Mouse (Mus musculus) splenic B cell, adult 2 months (primary cell): ENCODE results near the gene Dhcr24.
A peak's percentile ranks its signal among the peaks of the same experiment; 100 is the strongest.

Source experiments
- DNase-seq: peaks from one replicate; pipeline ENCODE4 v3.0.0-alpha.2; 2011; ENCODE audit warnings: low read depth, low spot score
- H3K27me3 ChIP-seq: 2 replicates; pipeline ENCODE4 v1.6.1; 2012; ENCODE audit warnings: mild to moderate bottlenecking, low read length, moderate library complexity, mixed read lengths; ENCODE audit not compliant: control insufficient read depth, poor library complexity, insufficient read depth, severe bottlenecking
- H3K36me3 ChIP-seq: 2 replicates; pipeline ENCODE4 v1.6.1; 2012; ENCODE audit warnings: mild to moderate bottlenecking, low read length, moderate library complexity, mixed read lengths; ENCODE audit not compliant: control insufficient read depth, poor library complexity, insufficient read depth, severe bottlenecking

The Dhcr24 gene

DNA sequence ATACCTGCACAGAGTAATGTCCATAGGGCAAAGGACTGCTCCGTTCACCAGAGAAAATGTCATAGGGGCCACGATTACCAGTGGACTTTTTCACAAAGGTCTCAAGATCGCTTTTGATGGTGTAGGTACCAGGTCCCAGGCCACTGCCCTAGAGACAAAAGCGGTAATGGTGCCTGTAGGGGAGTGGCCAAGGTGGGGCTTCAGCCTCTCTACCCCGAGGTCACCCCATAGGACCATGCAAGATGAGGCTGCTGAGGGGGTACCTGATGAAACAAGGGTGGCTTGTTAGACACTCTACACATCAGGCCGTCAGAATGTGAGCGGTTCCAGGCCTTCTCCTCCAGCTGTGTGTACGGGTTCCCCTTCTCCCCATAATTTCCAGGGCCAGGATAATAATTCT lies 52.3 kb downstream of the Dhcr24 start:
- no peaks in the 10 kb centered on the region; the same call in 1 of the 2 replicates for H3K27me3 ChIP-seq
- no peaks in the 10 kb centered on the region for H3K36me3 ChIP-seq
- DNase-seq: no peak

DNA sequence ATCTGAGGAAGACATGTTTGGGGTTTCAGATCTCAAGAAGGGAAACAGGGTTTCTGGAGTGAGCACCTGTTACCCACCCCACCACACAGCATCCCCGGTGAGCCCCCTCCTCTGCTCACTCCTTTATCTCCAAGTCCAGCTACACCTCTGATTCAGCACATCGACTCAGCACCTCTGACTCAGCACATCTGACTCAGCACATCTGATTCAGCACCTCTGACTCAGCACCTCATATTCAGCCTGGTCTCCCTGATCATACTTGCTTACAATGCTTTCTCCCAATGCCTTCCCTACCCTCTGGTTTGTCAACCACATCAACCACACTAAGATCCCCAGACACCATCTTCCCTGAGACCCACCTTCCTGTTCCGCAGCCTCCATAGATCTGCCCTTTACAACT lies 52.7 kb downstream of the Dhcr24 start:
- DNase-seq: no peak
- H3K27me3 ChIP-seq: no peaks in the 10 kb centered on the region; the same call in 1 of the 2 replicates
- H3K36me3 ChIP-seq: no peaks in the 10 kb centered on the region

DNA sequence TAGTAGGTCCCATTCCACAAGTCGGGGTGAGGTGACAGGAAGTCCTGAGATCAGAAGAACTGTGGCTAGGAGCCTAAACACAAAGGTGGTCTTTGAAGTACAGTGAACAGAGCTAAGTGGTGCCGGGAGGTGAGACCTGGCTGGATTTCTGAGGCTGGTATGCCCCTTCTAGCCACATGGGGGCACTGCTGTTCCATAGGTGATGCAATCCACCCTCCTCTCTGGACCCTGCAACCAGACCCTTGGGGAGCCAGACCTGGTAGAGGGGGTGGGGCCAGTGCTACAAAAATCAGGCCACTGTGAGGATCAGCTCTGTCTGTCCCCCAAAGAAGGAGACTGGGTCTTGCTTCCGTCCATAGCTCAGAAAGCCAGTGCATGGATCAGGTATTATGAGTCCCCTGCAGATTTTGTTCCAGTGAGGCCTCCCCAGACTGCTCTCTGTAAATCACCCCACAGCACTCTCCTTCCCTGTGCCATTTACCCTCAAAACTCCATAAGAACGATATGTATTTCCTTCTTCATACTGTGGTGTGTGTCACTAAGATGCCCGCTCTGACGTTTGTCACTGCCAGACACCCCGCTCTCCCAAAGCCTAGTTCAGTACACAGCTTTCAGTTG lies 53.5 kb downstream of the Dhcr24 start:
- Histone ChIP-seq H3K27me3 (no peaks in the 10 kb centered on the region; the same call in 1 of the 2 replicates), H3K36me3 (no peaks in the 10 kb centered on the region)
- DNase-seq: peak; percentile 65

DNA sequence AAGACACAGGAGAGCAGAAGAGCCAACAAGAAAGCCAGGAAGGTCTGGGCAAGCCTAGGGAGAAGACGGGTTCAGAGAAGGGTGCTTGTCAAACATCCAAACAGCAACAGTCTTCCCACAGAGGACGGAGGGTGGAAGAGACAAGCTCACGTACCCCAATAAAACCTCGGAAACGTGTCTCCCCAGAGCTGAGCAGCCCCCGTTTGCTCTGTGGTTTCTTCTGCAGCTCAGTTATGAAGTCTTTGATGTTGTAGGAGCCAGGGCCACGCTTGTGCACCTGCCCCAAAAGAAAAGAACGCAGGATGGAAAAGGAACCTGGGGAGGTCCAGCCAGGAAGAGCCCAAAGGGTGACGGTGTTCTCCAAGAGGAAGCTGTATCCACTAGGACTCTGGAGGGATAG lies 54.0 kb downstream of the Dhcr24 start:
- H3K36me3 ChIP-seq: no peaks in the 10 kb centered on the region
- no peak for DNase-seq

DNA sequence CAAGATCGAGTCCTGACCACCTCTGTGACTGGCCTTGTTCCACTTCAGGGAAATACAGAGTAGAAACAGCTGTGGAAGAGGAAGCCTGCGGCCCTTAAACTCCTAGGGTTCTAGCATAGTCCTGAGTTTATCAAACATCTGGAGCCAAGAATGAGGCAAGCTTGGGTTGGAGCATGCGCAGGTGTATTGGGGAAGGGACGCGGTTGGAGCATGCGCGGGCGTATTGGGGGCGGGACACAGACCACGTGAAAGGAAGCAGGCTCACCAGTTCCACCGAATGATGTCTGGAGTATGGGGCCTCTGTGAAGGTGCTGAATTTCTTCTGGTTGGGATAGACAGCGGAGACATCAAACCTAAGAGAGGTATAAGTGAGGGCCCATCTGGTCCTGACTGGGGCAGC lies 54.8 kb downstream of the Dhcr24 start:
- H3K36me3 ChIP-seq: no peaks in the 10 kb centered on the region
- no peak for DNase-seq
- no peaks in the 10 kb centered on the region; the same call in 1 of the 2 replicates for H3K27me3 ChIP-seq

More for the DNA sequence above, 54.0 kb downstream of the Dhcr24 start:
- no peaks in the 10 kb centered on the region; the same call in 1 of the 2 replicates for H3K27me3 ChIP-seq

DNA sequence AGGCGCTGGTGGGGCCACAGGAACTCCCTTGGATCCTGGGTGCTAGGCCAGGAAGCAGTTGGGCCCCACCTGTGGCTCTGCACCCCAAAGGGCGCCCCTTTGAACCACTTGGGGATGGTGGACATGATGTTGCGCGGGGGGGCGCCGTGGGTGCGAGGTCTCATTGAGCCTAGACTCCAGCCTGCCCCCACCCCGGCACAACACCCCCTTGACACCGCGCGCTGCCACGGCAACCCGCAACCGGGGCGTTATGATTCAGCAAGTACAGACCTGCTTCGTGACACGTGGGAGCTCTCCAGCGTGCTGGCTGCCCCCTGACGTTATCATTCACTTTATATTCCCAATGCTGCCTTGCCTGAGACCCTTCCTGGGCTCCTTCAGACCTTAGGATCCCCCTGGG lies 56.2 kb downstream of the Dhcr24 start, which contains the start of gene Lexm:
Gene Lexm, minus strand, starts transcription at position 186 of the 400 bp plus-strand sequence.
- Histone ChIP-seq H3K36me3 (no peaks in the 10 kb centered on the region), H3K27me3 (no peaks in the 10 kb centered on the region; the same call in 1 of the 2 replicates)
- no peak for DNase-seq

DNA sequence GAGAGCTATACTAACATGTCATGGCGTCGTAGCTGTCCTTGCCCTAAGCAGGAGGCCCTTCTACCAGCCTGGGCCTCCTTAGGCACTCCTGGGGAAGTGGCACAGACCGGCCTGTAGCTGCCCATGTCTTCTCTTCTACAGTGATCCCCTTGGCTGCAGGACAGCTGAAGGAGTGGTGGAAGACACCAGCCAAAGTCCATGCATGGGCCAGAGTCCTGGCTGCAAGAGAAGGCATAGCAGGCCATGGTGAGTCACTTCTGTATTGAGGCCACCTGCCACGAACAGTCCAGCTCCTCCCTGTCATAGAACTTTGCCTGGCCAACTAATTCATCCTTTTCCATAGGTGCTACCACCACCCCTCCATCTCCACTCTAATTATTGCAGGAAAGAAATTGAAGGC lies 58.1 kb downstream of the Dhcr24 start:
- no peaks in the 10 kb centered on the region; the same call in 1 of the 2 replicates for H3K27me3 ChIP-seq
- no peak for DNase-seq

DNA sequence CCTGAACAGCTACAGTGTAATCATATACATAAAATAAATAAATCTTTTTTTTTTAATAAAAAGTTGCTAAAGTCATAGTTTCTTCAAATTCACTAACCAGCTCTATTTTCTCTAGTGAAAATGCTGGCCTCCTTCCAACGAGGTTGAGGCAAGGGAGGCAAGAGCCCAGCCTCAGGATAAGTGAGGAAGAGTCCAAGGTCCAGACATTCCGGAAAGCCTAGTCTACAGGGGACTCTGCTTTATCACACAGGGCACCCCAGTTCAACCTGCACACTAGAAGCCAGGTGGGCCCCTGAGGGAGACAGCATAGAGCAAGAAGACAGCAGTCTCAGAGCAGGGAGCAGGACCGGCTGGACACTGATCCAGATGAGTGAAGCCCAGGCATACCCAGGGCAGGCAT lies 60.6 kb downstream of the Dhcr24 start:
- Histone ChIP-seq H3K27me3 (no peaks in the 10 kb centered on the region; the same call in 1 of the 2 replicates), H3K36me3 (no peaks in the 10 kb centered on the region)
- DNase-seq: no peak

More for the DNA sequence above, 58.1 kb downstream of the Dhcr24 start:
- H3K36me3 ChIP-seq: no peaks in the 10 kb centered on the region

DNA sequence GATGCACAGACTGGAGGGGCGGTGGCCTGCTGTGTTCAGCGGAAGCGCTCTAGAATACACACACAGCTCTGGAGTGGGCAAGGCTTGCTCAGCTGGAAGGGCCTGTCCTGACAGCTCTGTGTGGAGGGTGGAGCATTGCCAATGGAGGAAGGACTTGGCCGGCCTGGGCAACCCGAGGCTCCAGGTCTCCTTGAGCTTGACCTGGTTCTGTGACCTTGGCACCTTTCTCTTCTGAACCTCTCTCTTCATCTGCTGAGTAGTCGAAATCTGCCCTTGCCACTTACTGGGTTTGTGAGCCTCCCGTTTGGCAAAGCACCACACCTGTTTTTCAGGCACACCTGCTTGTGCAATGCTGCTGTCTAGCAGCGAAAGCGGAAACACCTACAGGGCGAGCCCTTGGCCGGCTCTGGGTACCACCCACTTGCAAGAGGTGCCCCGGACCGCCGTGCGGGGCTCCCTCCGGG lies 61.2 kb downstream of the Dhcr24 start, which contains the start of gene Ttc22:
Gene Ttc22, plus strand, starts transcription at position 403 of the 464 bp plus-strand sequence.
- Histone ChIP-seq H3K36me3 (no peaks in the 10 kb centered on the region), H3K27me3 (no peaks in the 10 kb centered on the region; the same call in 1 of the 2 replicates)
- DNase-seq: no peak

DNA sequence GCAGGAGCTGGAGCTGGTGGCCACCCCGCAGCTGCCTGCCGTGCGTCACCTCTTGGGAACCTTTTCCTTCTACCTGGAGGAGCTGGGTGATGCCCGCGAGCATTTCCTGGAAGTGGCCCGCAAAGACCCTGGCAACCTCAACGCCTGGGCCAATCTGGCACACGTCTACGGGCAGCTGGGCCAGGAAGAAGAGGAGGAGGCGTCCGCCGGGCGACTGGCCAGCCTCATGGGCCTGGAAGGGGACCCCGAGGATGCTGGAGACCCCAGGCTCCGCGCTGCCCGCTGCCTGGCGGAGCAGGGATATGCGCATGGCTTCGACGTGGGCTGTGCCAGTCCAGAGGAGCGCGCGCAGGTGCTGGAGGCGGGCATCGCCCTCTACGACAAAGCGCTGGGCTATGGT lies 61.9 kb downstream of the Dhcr24 start:
- H3K27me3 ChIP-seq: no peaks in the 10 kb centered on the region
- no peak for DNase-seq
- no peaks in the 10 kb centered on the region for H3K36me3 ChIP-seq

DNA sequence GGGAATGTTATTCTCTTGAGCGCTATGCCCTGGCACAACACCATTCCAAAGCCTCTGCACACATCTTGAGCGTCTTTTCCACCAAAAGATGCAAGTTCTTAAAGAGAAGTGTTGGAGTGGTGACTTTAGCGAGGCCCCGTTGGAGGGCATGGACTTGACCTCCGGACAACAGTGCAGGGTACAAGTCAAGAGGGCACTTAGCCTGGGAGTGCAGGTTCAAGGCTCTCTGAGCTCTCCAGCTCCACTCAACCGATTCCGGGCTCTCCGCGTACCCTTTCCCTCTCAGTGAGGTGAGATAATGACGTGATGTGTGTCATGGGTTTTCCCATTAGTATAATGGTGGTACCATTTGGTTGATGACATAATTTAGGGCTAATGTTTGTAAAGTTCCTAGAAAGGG lies 63.4 kb downstream of the Dhcr24 start:
- Histone ChIP-seq H3K36me3 (no peaks in the 10 kb centered on the region), H3K27me3 (no peaks in the 10 kb centered on the region)
- no peak for DNase-seq

DNA sequence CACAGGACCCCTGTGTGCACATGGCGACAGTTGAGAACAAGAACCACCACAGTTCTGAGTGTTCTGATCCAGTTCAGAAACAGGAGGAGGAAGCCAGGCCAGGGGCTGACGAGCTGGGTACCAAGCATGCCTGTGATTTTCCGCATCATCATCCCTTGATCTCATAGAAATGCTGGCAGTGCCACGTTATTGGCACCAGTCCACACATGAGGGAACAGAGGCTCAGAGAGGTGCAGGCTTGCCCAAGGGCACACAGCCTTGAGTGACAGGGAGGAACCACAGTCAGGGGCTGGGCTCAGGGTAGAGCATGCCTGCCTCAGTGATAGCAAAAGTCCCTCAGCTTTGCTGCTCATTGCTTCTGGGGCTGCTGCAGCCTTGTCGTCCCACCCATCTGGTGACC lies 67.0 kb downstream of the Dhcr24 start:
- DNase-seq: no peak
- Histone ChIP-seq H3K36me3 (no peaks in the 10 kb centered on the region), H3K27me3 (no peaks in the 10 kb centered on the region)

DNA sequence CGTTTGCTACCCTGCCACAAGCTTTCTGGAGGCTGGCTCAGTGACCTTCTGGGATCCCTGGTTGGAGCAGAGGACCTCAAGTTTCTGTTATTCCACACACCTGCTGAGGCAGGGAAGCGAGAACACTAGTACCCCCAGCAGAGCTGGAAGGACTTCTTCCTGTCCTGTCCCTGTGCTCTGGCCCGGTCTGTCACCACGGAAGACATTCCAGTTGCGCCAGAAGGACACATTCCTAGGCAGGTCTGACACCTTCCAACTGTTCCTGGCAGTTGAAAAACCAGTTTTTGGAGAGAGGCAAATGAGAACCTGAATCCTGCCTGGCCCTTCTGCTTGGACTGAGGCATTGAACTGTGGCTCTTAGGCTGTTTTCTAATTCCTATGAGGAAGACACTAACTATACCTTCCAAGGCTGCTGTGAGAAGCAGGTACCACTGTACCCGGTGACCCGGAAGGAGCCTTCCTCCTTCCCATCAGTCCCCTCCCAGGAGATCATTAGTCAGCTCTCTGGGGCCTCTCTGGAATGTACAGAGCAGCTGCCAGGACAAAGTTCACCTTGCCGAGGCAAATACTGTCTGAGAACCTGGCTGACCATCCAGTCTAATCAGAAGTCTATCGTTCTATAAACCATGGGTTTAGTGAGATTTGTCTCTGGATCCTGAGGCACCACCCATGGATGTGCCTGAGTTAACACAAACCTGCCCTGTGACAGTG lies 68.0 kb downstream of the Dhcr24 start:
- no peak for DNase-seq
- no peaks in the 10 kb centered on the region for H3K27me3 ChIP-seq
- H3K36me3 ChIP-seq: no peaks in the 10 kb centered on the region

DNA sequence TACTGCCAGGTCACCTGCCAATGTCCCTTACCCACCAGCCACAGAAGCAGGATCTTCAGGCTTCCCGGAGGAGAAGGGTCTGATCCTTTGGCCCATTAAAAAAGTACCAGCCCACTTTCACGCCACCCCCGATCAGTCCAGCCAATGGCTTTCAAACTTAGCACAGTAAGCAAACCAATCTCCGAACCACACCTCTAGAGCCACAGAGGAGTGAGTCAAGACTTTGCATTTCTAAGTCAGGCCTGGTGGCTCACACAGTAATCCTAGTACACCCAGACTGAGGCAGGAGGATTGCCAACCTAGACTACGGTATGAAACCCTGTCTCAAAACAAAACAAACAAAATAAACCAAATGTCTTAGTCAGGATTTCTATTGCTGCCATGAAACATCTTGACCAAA lies 68.5 kb downstream of the Dhcr24 start:
- no peaks in the 10 kb centered on the region for H3K27me3 ChIP-seq
- DNase-seq: no peak
- H3K36me3 ChIP-seq: no peaks in the 10 kb centered on the region
